Mouse (Mus musculus) adrenal gland, postnatal 4 days (tissue): ENCODE data around the gene Cmtm4. TPM values are rescaled to one million over a fixed set of nuclear protein-coding genes. Genes with fewer than 3 reads are reported as not detected.
"Not testable (repeated sequence)": the region's sequence is repeated elsewhere in the genome, so short reads cannot be mapped to it uniquely, and the experiment has no call there.

Experiments used
- DNase-seq, 2 experiments: peaks; one replicate each; pipeline ENCODE4 v3.0.0; 2021 to 2022; ENCODE audit warnings: low spot score in 2 of 2, mixed read lengths in 2 of 2
- total RNA-seq, 2 experiments: library from RNA; stranded (reverse); gene quantifications; 2 replicates each; pipeline ENCODE4 v1.2.3; 2021

The Cmtm4 gene
- total RNA-seq, 2 experiments from 2014 or later, result 26.9 to 29.6 TPM

DNA sequence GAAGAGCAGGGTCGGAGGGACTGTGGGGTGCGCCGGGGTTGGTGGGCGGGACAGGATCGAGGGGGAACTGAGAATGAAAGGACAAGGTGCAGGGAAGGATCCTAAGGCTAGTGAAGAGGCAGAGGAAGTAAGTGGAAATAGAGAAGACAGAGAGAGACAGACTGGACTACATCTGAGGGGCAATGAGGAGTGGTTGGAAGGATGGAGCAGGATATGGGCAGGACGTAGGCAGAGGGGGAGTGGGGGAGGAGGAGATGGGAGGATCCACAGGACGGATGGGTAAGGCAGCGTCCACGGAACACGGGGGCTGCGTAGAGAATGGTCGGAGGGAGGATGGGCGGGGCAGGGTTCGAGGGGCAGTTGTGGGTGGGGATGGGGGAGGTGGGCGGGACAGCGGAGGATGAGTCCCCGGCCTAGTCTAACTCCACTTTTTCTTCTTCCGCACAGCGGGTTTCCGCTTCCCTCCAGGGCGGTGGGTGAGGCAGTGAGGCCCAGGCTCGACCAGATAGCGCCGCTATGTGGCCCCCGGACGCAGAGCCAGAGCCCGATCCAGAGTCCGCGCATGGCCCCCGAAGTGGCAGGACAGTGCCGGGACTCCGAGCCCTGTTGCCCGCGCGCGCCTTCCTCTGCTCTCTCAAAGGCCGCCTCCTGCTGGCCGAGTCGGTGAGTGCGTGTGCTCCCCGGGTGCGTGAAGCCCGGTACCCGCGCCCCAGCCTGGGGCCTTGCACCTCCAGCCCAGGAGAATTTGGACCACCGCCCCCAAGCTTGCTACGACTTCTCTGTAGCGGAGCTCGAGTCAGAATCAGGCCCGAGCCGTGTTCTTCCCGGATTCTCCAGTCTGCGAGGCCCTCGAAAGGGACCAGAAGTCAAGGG, 55.1 kb downstream of the Cmtm4 start:
- peak; percentile 61 to 70 for DNase-seq

GRCm38 (mm10) chr8:104339983-104340232, 55.7 kb downstream of the Cmtm4 start:
- DNase-seq, result no peak

DNA sequence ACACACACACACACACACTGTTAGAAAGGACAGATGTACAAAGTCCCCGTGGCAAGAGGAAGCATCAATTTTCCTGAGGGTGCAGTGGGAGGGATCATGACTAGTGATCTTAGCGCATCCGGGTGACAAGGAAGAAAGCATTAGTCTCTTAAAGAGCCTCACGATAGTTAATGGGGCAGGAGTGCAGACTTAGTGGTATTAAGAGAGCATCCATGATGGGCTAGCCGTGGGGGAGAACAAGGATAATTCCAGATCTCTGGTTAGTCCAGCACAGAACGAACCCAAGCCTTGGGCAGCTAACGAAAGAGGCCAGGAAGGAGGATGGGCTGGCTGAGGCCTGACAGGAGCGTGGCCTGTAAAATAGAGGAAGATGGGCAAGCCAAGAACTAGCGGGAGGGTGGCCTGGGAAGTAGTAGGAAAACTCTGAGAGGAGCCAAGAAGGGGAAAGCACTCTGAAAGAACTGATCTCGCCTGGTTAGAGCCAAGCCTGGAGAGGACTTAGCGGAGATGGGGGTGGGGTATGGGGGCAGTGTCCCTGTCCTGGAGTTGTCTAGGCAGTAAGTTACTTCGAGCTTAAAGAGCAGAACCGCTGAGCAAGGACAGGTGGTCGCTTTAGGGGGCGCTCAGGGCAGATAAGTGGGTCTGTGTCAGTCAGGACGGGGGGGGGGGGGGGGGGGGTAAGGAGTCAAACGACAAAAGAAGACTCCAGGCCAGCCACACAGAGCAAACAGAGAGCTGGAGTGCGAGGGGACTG, 56.2 kb downstream of the Cmtm4 start, which contains the start of gene Cmtm3:
TSS of gene Cmtm3 (plus strand) at position 182 of the 754 bp plus-strand sequence.
- DNase-seq, result no peak

- no peak for DNase-seq
These were observed 57.7 kb downstream of the Cmtm4 start for GRCm38 (mm10) chr8:104337890-104338289.

- DNase-seq, result no peak
These were observed 58.8 kb downstream of the Cmtm4 start for GRCm38 (mm10) chr8:104336806-104337205.

DNA sequence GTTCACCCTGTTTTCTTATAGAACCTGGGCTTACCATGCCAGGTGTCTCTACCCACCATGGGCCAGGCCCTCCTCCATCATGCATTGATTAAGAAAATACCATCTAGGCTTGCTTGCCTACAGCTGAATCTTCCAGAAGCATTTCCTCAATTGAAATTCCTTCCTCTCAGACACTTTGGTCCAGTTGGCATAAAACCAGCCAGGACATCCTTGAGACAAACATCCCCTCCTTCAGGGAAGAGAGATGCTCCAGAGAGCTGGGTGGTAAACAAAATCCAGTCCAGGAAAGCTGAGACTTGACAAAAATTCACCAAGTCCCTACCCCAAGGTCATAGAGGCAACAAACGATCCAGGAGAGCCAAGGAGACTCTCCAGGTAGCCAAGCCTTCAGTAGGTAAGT, 61.4 kb downstream of the Cmtm4 start:
- no peak for DNase-seq

DNA sequence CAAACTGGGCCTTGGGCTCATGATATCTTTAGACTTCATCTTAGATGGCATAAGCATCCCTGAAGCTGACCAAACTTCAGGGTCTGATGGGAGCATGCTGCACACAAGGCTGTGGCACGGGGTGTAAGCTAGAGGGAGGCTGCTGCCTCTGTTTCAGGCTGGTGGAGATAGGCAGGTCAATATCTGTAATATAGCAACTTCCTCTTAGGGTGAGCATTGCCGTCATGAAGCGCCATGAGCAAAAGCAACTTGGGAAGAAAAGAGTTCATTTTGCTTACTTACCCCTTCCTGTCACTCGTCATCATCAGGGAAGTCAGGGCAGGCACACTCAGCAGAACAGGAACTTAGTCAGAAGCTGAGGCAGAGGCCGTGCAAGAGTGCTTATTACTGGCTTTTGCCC, 61.8 kb downstream of the Cmtm4 start:
- DNase-seq, result no peak

- no peak for DNase-seq
These were observed 62.7 kb downstream of the Cmtm4 start for GRCm38 (mm10) chr8:104332665-104333631.

- not testable (repeated sequence) for DNase-seq
These were observed 73.7 kb downstream of the Cmtm4 start, which contains the start of gene Cmtm2b for GRCm38 (mm10) chr8:104321930-104322329. TSS of gene Cmtm2b (plus strand) at chr8:104322230.

DNA sequence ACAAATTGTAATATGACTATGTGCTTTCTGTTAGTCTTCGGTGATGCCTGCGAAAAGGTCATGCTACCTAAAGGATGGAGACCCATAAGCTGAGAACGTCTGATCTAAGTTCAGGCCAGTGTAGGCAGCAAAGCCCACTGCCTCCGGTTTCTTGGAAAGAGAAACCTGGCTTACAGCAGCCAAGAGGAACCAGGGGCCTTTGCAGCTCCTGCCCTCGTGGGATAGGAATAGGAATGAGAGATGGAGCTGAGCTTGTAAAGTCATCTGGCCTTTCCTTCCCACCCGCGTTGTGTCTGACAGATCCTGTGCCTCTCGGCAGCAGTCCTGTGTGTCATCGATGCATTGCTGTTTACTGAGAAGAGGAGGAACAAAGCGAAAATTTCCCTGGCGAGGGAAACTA, 74.3 kb downstream of the Cmtm4 start, which contains the start of gene Gm11020:
TSS of gene Gm11020 (plus strand) at position 301 of the 400 bp plus-strand sequence.
- DNase-seq, result not testable (repeated sequence)

- DNase-seq, result no peak
These were observed 82.3 kb downstream of the Cmtm4 start for GRCm38 (mm10) chr8:104313311-104313710.

- not testable (repeated sequence) for DNase-seq
These were observed 83.6 kb downstream of the Cmtm4 start for GRCm38 (mm10) chr8:104312023-104312422.

DNA sequence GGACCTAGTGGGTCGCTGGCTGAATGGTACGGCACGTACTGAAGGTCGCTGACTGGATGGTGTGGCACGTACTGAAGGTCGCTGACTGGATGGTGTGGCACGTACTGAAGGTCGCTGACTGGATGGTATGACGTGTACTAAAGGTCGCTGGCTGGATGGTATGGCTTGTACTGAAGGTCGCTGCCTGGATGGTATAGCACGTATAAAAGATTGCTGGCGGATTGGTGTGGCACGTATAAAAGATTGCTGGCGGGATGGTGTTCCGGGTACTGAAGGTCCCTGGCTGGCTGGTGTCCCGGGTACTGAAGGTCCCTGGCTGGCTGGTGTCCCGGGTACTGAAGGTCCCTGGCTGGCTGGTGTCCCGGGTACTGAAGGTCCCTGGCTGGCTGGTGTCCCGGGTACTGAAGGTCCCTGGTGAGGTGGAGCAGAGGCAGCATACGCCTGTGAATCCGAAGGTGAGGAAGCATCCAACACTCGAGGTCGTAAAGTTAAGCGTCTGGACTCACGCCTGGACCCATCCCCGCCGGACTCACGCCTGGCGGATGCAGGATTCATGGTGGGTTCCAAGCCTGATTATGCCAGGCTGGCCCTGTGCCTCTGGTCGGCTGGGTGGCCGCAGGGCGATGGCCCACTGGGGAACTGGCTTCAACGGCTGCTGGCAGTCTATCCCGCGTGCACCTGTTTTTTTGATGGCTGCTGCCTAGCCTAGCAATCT, 86.0 kb downstream of the Cmtm4 start, which contains the start of the genes Gm45711 and Cmtm1:
TSS of gene Gm45711 (minus strand) at position 641 of the 715 bp plus-strand sequence.
TSS of gene Cmtm1 (minus strand) at position 705 of the 715 bp plus-strand sequence.
- DNase-seq, result peak in 1 of 2 experiments; percentile 48

- DNase-seq, result not testable (repeated sequence)
These were observed 87.3 kb downstream of the Cmtm4 start for GRCm38 (mm10) chr8:104308341-104308740.

GRCm38 (mm10) chr8:104304962-104305361, 90.6 kb downstream of the Cmtm4 start:
- no peak for DNase-seq

DNA sequence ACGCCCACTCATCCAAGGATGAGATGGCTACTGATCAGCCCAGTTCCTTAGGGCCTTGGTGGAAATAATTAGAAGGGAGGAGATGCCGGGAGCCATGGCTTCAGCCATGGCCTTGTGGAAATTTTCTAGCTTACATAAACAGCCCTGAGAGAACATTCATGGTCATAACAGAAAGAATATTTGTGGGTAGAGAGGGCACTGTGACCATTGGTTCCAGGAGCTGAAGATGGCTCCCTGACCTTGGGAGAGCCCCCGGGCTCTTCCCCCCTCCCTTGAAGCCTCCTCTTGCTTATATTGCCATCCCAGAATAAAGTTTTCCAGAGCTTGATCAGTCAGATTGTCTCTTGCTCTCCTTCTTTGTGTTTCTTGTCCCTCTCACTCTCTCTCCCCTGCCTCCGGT, 93.1 kb downstream of the Cmtm4 start:
- not testable (repeated sequence) for DNase-seq

- not testable (repeated sequence) for DNase-seq
These were observed 94.0 kb downstream of the Cmtm4 start for GRCm38 (mm10) chr8:104301577-104301976.
